Mouse (Mus musculus) embryonic facial prominence, embryonic 11.5 days (tissue): ENCODE measurements around the gene Ubxn1. TPM values are rescaled to one million over a fixed set of nuclear protein-coding genes. Genes with fewer than 3 reads are reported as not detected.
A peak's percentile ranks its signal among the peaks of the same experiment; 100 is the strongest.
"Not testable (repeated sequence)": the region's sequence is repeated elsewhere in the genome, so short reads cannot be mapped to it uniquely, and the experiment has no call there.

Source experiments
- ATAC-seq: fragments of 200-750 bp; cut with Nextera tagmentation; replicated peaks from 2 replicates; pipeline ENCODE4 v1.8.0; 2017; ENCODE audit warnings: low read depth; ENCODE audit not compliant: insufficient number of reproducible peaks, low FRiP score, low TSS enrichment
- DNase-seq: peaks from one replicate; pipeline ENCODE4 v3.0.0-alpha.2; 2015; ENCODE audit warnings: low spot score
- H3K27ac ChIP-seq: fragments of 300-500 bp; sonication (generic); replicated peaks from 2 replicates; pipeline ENCODE4 v1.5.1; 2014; ENCODE audit warnings: mild to moderate bottlenecking, low read depth, low read length, control low read depth
- H3K27me3 ChIP-seq: fragments of 300-500 bp; sonication (generic); 2 replicates; pipeline ENCODE4 v1.6.1; 2014; ENCODE audit warnings: mild to moderate bottlenecking, low read length, moderate library complexity, mixed read lengths; ENCODE audit not compliant: control insufficient read depth, insufficient read depth
- H3K36me3 ChIP-seq: fragments of 300-500 bp; sonication (generic); replicated peaks from 2 replicates; pipeline ENCODE4 v1.6.1; 2014; ENCODE audit warnings: low read depth, mild to moderate bottlenecking, low read length, moderate library complexity, mixed read lengths; ENCODE audit not compliant: control insufficient read depth, insufficient read depth
- H3K4me1 ChIP-seq: fragments of 300-500 bp; sonication (generic); 2 replicates; pipeline ENCODE4 v1.6.1; 2014; ENCODE audit warnings: low read length, mixed read lengths; ENCODE audit not compliant: control insufficient read depth, insufficient read depth
- H3K4me2 ChIP-seq: fragments of 300-500 bp; sonication (generic); 2 replicates; pipeline ENCODE4 v1.6.1; 2014; ENCODE audit warnings: low read depth, mild to moderate bottlenecking, control low read depth, low read length, moderate library complexity
- H3K4me3 ChIP-seq: fragments of 300-500 bp; sonication (generic); 2 replicates; pipeline ENCODE4 v1.5.1; 2014; ENCODE audit warnings: low read depth, low read length, control low read depth
- H3K9ac ChIP-seq: fragments of 300-500 bp; sonication (generic); replicated peaks from 2 replicates; pipeline ENCODE4 v1.6.1; 2014; ENCODE audit warnings: mild to moderate bottlenecking, control low read depth, low read length
- H3K9me3 ChIP-seq: fragments of 300-500 bp; sonication (generic); replicated peaks from 2 replicates; pipeline ENCODE4 v1.6.1; 2016; ENCODE audit warnings: mild to moderate bottlenecking, low read length, inconsistent platforms, mixed read lengths; ENCODE audit not compliant: control insufficient read depth
- WGBS: fragments of 180-500 bp; shearing (Covaris S2); extraction: QIAGEN DNeasy Blood & Tissue Kit; methylation state at CpG from one replicate; pipeline ENCODE4 v1.1.7; 2014; 5-methylcytosine and 5-hydroxymethylcytosine counted together
- polyA plus RNA-seq: library from polyadenylated mRNA; unstranded; fragments of >200 nt; fragmentation: Nextera tagmentation; extraction: Ambion mirVana; gene quantifications from 2 replicates; pipeline ENCODE4 v1.2.1, GENCODE M21; 2014

The Ubxn1 gene
- polyA plus RNA-seq, 1 experiment from 2014 or later: 189 TPM

GRCm38 (mm10) chr19:8887585-8888463 is 16.5 kb downstream of the Ubxn1 start:
- Histone ChIP-seq H3K4me2 (peak overlapping the region; percentile 68), H3K36me3 (peaks cover 4% of the 10 kb centered on the region), H3K9me3 (no peaks in the 10 kb centered on the region), H3K4me3 (peak overlapping the region; percentile 44), H3K4me1 (no peaks in the 10 kb centered on the region), H3K9ac (peak overlapping the region; percentile 77), H3K27ac (peak overlapping the region; percentile 60; the same call in 1 of the 2 replicates), H3K27me3 (no peaks in the 10 kb centered on the region)
- ATAC-seq: no peak
- 16% methylated on average over 19 of the region's 19 CpGs for WGBS
- no peak for DNase-seq

GRCm38 (mm10) chr19:8888511-8889385 is 17.5 kb downstream of the Ubxn1 start, which contains the start of the genes 1810009A15Rik and Gm49416:
1810009A15Rik (plus strand) TSS chr19:8888853.
Gm49416 (plus strand) TSS chr19:8888926.
- H3K9ac ChIP-seq: peak within 1 kb of the TSS; percentile 77
- H3K36me3 ChIP-seq: peaks cover 4% of the 10 kb centered on the region
- DNase-seq (peak; percentile 99), ATAC-seq (peak; percentile 95)
- H3K9me3 ChIP-seq: no peaks in the 10 kb centered on the region
- peak within 1 kb of the TSS; percentile 68 for H3K4me2 ChIP-seq
- no peaks in the 10 kb centered on the region for H3K4me1 ChIP-seq
- WGBS: under 1% methylated on average over 58 of the region's 58 CpGs
- H3K4me3 ChIP-seq: peak within 1 kb of the TSS; percentile 44
- H3K27me3 ChIP-seq: no peaks in the 10 kb centered on the region
- H3K27ac ChIP-seq: peak within 1 kb of the TSS; percentile 60

GRCm38 (mm10) chr19:8892829-8893766 is 21.8 kb downstream of the Ubxn1 start, which contains the start of gene Ints5:
Ints5 (plus strand) TSS chr19:8893005.
- peak; percentile 46 for ATAC-seq
- 3% methylated on average over 54 of the region's 54 CpGs for WGBS
- Histone ChIP-seq H3K27me3 (no peaks in the 10 kb centered on the region), H3K9ac (peak within 1 kb of the TSS; percentile 95), H3K36me3 (peaks cover 7% of the 10 kb centered on the region), H3K4me3 (peak within 1 kb of the TSS; percentile 74), H3K9me3 (no peaks in the 10 kb centered on the region), H3K4me2 (peak within 1 kb of the TSS; percentile 75), H3K27ac (peak within 1 kb of the TSS; percentile 63; the same call in 1 of the 2 replicates), H3K4me1 (no peaks in the 10 kb centered on the region)
- peak; percentile 92 for DNase-seq

GRCm38 (mm10) chr19:8895397-8895960 is 24.2 kb downstream of the Ubxn1 start:
- Histone ChIP-seq H3K4me1 (no peaks in the 10 kb centered on the region), H3K36me3 (peaks cover 6% of the 10 kb centered on the region), H3K4me3 (no peak overlapping the region), H3K27ac (no peak overlapping the region), H3K4me2 (no peak overlapping the region), H3K9me3 (no peaks in the 10 kb centered on the region), H3K9ac (no peak overlapping the region), H3K27me3 (no peaks in the 10 kb centered on the region)
- ATAC-seq: no peak
- WGBS: 91% methylated on average over 9 of the region's 9 CpGs
- no peak for DNase-seq

GRCm38 (mm10) chr19:8896231-8896630 is 24.9 kb downstream of the Ubxn1 start:
- H3K36me3 ChIP-seq, H3K4me3 ChIP-seq, ATAC-seq, H3K27ac ChIP-seq, H3K4me2 ChIP-seq, H3K9ac ChIP-seq, H3K4me1 ChIP-seq, H3K9me3 ChIP-seq, H3K27me3 ChIP-seq, DNase-seq: not testable (repeated sequence)
- WGBS: 85% methylated on average over 5 of the region's 5 CpGs

GRCm38 (mm10) chr19:8897211-8897864 is 26.0 kb downstream of the Ubxn1 start:
- peak; percentile 47 for DNase-seq
- H3K4me3 ChIP-seq: peak overlapping the region; percentile 80
- peak; percentile 19 for ATAC-seq
- H3K9ac ChIP-seq: peak overlapping the region; percentile 46
- H3K4me2 ChIP-seq: peak overlapping the region; percentile 44
- WGBS: 22% methylated on average over 21 of the region's 21 CpGs
- H3K9me3 ChIP-seq, H3K4me1 ChIP-seq, H3K27me3 ChIP-seq, H3K36me3 ChIP-seq: not testable (repeated sequence)
- H3K27ac ChIP-seq: peak overlapping the region; percentile 56; the same call in 1 of the 2 replicates
